Mouse (Mus musculus) limb, embryonic 10.5 days (tissue): Measurements from ENCODE around the gene St6gal1. TPM values are rescaled to one million over a fixed set of nuclear protein-coding genes. Genes with fewer than 3 reads are reported as not detected.

ENCODE experiments used
- polyA plus RNA-seq: library from polyadenylated mRNA; unstranded; fragments of >200 nt; fragmentation: Nextera tagmentation; extraction: Ambion mirVana; gene quantifications from 2 replicates; pipeline ENCODE4 v1.2.1, GENCODE M21; 2016

Gene St6gal1
- polyA plus RNA-seq, 1 experiment from 2014 or later: 26.7 TPM

Other genes starting within 250 kb of the St6gal1 start
- gene Kng2, start 195.3 kb upstream of the St6gal1 start, polyA plus RNA-seq: not detected in 2 replicates
- gene Kng1, start 166.9 kb upstream of the St6gal1 start, polyA plus RNA-seq: 0.11 TPM in 1 of 2 replicates, not detected in the other
- gene Eif4a2, start 117.3 kb upstream of the St6gal1 start, polyA plus RNA-seq: 161 and 181 TPM in 2 replicates
- 226 and 229 TPM in 2 replicates for gene Rfc4, start 97.0 kb upstream of the St6gal1 start, polyA plus RNA-seq
- gene Adipoq, start 78.2 kb upstream of the St6gal1 start, polyA plus RNA-seq: not detected in 2 replicates
- not detected in 2 replicates for gene Rtp1, start 204.4 kb downstream of the St6gal1 start, polyA plus RNA-seq